Mouse (Mus musculus): ENCODE results near the gene Hspb9. TPM values are rescaled to one million over a fixed set of nuclear protein-coding genes. Genes with fewer than 3 reads are reported as not detected.

The Hspb9 gene
- polyA plus RNA-seq, 1 experiment from 2014 or later = not detected

DNA sequence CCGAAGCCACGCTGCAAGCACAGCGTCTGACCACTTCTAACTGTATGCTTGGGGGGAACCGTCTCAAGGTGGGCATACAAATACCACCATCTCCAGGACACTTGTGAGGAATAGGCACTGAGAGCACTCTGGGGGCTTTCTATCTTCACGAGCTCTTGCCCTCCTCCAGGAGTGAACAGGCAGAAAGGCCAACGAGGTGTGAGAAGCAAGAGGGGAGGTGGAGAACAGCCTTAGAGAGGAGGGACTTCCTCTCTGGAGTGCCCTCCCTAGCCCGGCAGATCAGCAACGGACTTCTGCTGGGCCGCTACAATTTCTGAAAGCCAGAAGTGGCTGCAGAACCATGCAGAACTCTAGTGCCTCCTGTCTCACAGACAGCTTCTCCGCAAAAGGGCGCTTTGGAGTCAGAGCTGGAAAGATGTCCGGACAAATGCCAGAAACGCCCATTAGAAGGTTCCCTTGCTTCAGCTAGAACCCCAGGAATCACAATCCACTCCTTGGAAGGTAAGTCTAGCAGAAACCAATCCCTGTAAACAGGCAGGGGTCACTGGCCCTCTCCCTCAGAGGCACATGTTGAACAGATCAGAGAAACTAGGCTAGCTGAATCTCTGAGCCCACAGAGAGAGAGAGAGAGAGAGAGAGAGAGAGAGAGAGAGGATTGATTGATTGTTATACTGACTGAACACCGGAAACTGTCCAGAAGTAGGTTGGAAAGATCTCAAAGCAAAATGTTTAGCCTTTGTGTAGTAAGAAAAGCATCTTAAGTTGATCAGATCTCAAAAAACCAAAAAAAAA is 22.5 kb downstream of the Hspb9 start:
- no peaks in the 10 kb centered on the region; the same call in 1 of the 2 replicates for H3K36me3 ChIP-seq
- no peaks in the 10 kb centered on the region for H3K9me3 ChIP-seq
- no peaks in the 10 kb centered on the region for H3K27me3 ChIP-seq
- H3K4me3 ChIP-seq = no peak overlapping the region; the same call in 1 of the 2 replicates
- H3K4me2 ChIP-seq (replicated peaks) = peak overlapping the region; percentile 84; the same call in 1 of the 2 replicates
- H3K4me1 ChIP-seq = peaks cover 14% of the 10 kb centered on the region
- ATAC-seq (ENCODE audit: insufficient number of reproducible peaks, insufficient read depth, low FRiP score, low TSS enrichment) = no peak
- H3K27ac ChIP-seq = no peak overlapping the region
- no peak overlapping the region for H3K9ac ChIP-seq
- WGBS = 83% methylated on average over 14 of the region's 14 CpGs

DNA sequence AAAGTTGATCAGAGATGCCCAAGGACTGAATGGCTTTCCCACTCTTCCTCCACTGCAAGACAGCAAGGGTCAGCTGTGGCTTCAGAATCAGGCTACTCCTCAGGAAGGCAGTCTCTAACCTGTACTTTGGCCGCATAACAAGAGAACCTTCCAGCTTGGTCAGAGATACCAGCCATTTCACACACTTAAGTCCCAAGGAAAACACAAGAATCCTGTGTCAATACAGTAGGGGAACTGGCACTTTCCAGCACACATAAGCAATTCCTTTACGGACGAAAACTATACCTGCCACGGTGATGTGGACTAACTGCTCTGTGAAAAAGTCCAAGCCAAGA is 23.1 kb downstream of the Hspb9 start:
- no peaks in the 10 kb centered on the region for H3K27me3 ChIP-seq
- ATAC-seq (ENCODE audit: insufficient number of reproducible peaks, insufficient read depth, low FRiP score, low TSS enrichment) = no peak
- peak overlapping the region; percentile 85; the same call in 1 of the 2 replicates for H3K9ac ChIP-seq
- H3K4me1 ChIP-seq = peaks cover 14% of the 10 kb centered on the region
- WGBS = 76% methylated on average over 4 of the region's 4 CpGs
- no peak overlapping the region for H3K27ac ChIP-seq
- peak overlapping the region; percentile 84 for H3K4me2 ChIP-seq (replicated peaks)
- H3K36me3 ChIP-seq = no peaks in the 10 kb centered on the region; the same call in 1 of the 2 replicates
- H3K9me3 ChIP-seq = no peaks in the 10 kb centered on the region
- peak overlapping the region; percentile 87 for H3K4me3 ChIP-seq

DNA sequence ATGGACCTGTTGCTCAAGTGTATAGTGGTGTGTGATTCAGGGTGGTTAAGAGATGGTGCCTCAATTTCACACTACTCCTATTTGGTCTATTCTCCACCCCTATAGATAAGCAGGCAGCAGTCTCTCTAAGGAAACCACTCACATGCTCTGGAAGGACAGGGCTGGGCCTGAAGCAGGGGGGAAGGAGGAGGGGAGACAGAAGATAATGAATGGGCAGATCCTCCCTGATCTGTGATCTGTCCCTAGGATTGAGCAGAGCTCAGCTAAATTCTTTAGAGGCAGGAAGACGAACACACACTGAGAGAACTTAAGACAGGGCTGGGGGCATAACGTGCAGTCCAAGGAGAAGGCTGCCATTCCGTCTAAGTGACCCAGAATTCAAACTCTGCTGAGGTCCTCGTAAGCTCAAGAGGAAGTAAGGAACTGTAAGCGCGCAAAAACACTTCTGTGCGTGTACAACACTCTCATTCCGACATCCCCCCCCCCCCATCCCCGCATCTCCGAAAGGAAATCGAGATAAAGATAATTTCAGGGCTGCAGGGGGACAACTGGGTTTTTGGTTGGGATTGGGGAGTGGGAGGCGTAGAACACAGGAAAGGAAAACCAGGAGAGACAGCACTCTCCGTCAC is 23.6 kb downstream of the Hspb9 start:
- no peak for ATAC-seq (ENCODE audit: insufficient number of reproducible peaks, insufficient read depth, low FRiP score, low TSS enrichment)
- Histone ChIP-seq H3K4me2 (replicated peaks) (peak overlapping the region; percentile 84), H3K9ac (peak overlapping the region; percentile 85), H3K27me3 (no peaks in the 10 kb centered on the region), H3K36me3 (no peaks in the 10 kb centered on the region; the same call in 1 of the 2 replicates), H3K4me3 (peak overlapping the region; percentile 87), H3K27ac (0 out of 2 replicates have a peak overlapping the region, but pooled peaks have one; percentile 42), H3K4me1 (peaks cover 14% of the 10 kb centered on the region), H3K9me3 (no peaks in the 10 kb centered on the region)
- under 1% methylated on average over 13 of the region's 13 CpGs for WGBS

- under 1% methylated on average over 39 of the region's 39 CpGs for WGBS
- peak; percentile 99 for ATAC-seq (ENCODE audit: insufficient number of reproducible peaks, insufficient read depth, low FRiP score, low TSS enrichment)
- peak within 1 kb of the TSS; percentile 42; the same call in 1 of the 2 replicates for H3K27ac ChIP-seq
These were observed 24.5 kb downstream of the Hspb9 start, which contains the start of gene Rab5c for GRCm38 (mm10) chr11:100738066-100738604. Gene Rab5c (minus strand): TSS chr11:100738215.

DNA sequence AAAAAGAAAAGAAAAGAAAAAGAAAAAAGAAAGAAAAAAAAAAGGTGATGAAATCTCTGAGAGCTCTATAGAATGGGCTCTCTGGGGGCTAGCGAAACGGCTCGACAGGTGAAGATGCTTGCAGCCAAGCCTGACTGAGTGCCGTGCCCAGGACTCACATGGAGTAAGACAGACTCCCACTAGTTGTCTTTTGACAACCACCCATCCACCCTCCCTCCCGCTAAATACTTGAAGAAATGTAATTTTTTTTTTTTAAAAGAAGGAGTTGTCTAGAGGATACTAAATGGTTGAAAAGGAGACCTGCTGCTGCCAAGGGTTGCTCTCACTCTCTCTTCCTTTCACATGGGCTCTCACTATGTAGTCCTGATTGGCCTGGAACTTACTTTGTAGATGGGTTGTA is 25.1 kb downstream of the Hspb9 start:
- peaks cover 14% of the 10 kb centered on the region for H3K4me1 ChIP-seq
- WGBS = 20% methylated on average over 5 of the region's 5 CpGs
- H3K4me3 ChIP-seq = peak overlapping the region; percentile 87
- no peaks in the 10 kb centered on the region for H3K36me3 ChIP-seq
- no peak overlapping the region for H3K27ac ChIP-seq
- H3K4me2 ChIP-seq (replicated peaks) = peak overlapping the region; percentile 84
- no peak overlapping the region; the same call in 1 of the 2 replicates for H3K9ac ChIP-seq
- no peaks in the 10 kb centered on the region for H3K9me3 ChIP-seq
- H3K27me3 ChIP-seq = no peaks in the 10 kb centered on the region
- ATAC-seq (ENCODE audit: insufficient number of reproducible peaks, insufficient read depth, low FRiP score, low TSS enrichment) = no peak

More at GRCm38 (mm10) chr11:100738066-100738604, 24.5 kb downstream of the Hspb9 start, which contains the start of gene Rab5c:
- Histone ChIP-seq H3K9ac (peak within 1 kb of the TSS; percentile 85), H3K36me3 (no peaks in the 10 kb centered on the region; the same call in 1 of the 2 replicates), H3K9me3 (no peaks in the 10 kb centered on the region), H3K27me3 (no peaks in the 10 kb centered on the region), H3K4me3 (peak within 1 kb of the TSS; percentile 87), H3K4me2 (replicated peaks) (peak within 1 kb of the TSS; percentile 84), H3K4me1 (peaks cover 14% of the 10 kb centered on the region)

DNA sequence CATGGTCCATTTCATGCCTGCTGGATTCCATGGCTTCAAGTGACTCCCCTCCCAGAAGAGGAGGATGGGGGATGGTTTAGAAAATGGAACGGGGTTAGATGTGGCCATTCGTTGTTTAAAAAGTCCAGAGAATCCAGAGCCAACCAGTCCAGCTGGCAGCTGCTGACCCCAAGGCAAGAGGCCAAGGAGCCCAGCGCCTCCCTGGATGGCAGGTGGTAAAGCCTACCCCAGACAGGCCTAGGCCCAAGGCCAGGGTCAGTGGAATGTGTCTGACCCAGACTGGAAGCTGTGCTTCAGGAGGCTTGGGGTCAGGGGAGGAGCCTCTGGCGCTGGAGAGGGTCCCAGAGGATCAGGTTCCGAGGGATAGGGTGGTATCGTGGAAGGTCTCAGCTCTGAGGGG is 27.7 kb downstream of the Hspb9 start:
- Histone ChIP-seq H3K9me3 (no peaks in the 10 kb centered on the region), H3K27ac (no peak overlapping the region), H3K4me2 (replicated peaks) (no peak overlapping the region), H3K4me1 (peaks cover 9% of the 10 kb centered on the region), H3K27me3 (no peaks in the 10 kb centered on the region), H3K9ac (no peak overlapping the region), H3K36me3 (no peaks in the 10 kb centered on the region), H3K4me3 (no peak overlapping the region)
- 63% methylated on average over 6 of the region's 6 CpGs for WGBS
- no peak for ATAC-seq (ENCODE audit: insufficient number of reproducible peaks, insufficient read depth, low FRiP score, low TSS enrichment)

DNA sequence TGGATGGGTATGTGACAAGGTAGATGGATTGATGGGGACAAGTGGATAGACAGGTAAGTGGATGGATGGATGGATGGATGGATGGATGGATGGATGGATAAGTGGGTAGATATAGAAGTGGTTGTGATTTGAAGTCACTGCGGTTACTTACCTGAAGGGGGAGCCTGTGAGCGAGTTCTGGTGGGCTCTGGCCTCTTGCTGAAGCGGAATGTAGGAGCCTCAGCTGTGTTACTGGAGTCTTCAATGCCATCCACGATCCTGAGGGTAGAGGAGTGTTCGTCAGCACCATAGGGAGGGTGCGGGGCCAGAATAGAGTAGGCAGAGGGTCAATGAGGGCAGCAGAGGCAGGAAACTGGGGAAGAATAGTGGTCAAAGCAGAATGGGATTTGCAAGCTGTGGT is 31.4 kb downstream of the Hspb9 start:
- 16% methylated on average over 6 of the region's 6 CpGs for WGBS

GRCm38 (mm10) chr11:100746546-100746945 is 32.9 kb downstream of the Hspb9 start:
- no peak for ATAC-seq (ENCODE audit: insufficient number of reproducible peaks, insufficient read depth, low FRiP score, low TSS enrichment)
- H3K4me2 ChIP-seq (replicated peaks) = no peak overlapping the region
- H3K9ac ChIP-seq = no peak overlapping the region
- no peaks in the 10 kb centered on the region for H3K4me1 ChIP-seq
- no peaks in the 10 kb centered on the region for H3K36me3 ChIP-seq
- WGBS = 83% methylated on average over 10 of the region's 10 CpGs
- H3K27ac ChIP-seq = no peak overlapping the region
- peaks cover 11% of the 10 kb centered on the region for H3K27me3 ChIP-seq
- no peak overlapping the region for H3K4me3 ChIP-seq
- H3K9me3 ChIP-seq = no peaks in the 10 kb centered on the region

More for the DNA sequence above, 31.4 kb downstream of the Hspb9 start:
- Histone ChIP-seq H3K36me3 (no peaks in the 10 kb centered on the region), H3K27me3 (peaks cover 11% of the 10 kb centered on the region), H3K4me2 (replicated peaks) (no peak overlapping the region), H3K9ac (no peak overlapping the region), H3K9me3 (no peaks in the 10 kb centered on the region), H3K4me1 (no peaks in the 10 kb centered on the region), H3K4me3 (no peak overlapping the region), H3K27ac (no peak overlapping the region)
- ATAC-seq (ENCODE audit: insufficient number of reproducible peaks, insufficient read depth, low FRiP score, low TSS enrichment) = no peak

DNA sequence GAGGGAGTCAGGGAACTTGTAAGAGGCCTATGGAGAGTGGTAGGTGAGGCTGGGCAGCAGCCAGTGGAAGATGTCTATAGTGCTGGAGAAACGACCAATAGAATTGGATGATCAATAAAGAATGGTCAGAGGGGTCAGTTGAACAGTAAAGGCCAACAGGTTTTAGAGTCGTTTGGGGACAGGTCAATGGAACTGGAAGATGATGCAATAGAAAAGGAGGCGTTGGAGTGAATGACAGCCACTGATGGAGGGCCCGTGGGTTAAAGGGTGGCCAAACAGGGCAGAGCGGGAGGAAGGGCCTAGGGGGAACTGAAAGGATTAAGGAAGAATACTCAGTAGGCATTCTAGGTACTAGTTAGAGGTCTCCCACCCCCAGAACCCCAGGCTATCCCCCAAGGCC is 33.5 kb downstream of the Hspb9 start:
- Histone ChIP-seq H3K4me1 (no peaks in the 10 kb centered on the region), H3K4me2 (replicated peaks) (no peak overlapping the region), H3K27ac (no peak overlapping the region), H3K27me3 (peaks cover 13% of the 10 kb centered on the region), H3K36me3 (no peaks in the 10 kb centered on the region), H3K4me3 (no peak overlapping the region), H3K9ac (no peak overlapping the region), H3K9me3 (no peaks in the 10 kb centered on the region)
- WGBS = 67% methylated on average over 5 of the region's 5 CpGs
- no peak for ATAC-seq (ENCODE audit: insufficient number of reproducible peaks, insufficient read depth, low FRiP score, low TSS enrichment)

DNA sequence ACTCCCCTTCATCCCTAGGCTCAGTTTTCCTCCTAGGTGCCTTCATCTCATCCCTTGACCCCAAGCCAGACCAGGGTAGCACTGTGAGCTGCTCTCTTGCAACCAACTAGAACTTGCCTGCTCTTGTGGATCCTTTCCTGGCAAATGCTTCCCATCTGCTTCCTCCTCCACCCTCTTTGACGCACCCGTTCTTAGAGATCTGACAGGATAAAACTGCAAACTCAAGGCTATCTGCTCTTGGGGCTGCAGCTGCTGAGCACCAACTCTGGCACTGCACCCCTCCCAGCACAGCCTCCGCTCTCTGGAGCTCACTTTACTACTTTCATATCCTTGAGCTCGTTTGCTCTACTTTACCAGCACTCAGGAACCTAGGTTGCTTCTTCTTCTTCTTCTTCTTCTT is 35.0 kb downstream of the Hspb9 start:
- H3K4me2 ChIP-seq (replicated peaks) = no peak overlapping the region
- WGBS = 68% methylated on average over 4 of the region's 4 CpGs
- peaks cover 16% of the 10 kb centered on the region for H3K27me3 ChIP-seq
- H3K4me1 ChIP-seq = no peaks in the 10 kb centered on the region
- H3K4me3 ChIP-seq = no peak overlapping the region
- H3K9me3 ChIP-seq = no peaks in the 10 kb centered on the region
- ATAC-seq (ENCODE audit: insufficient number of reproducible peaks, insufficient read depth, low FRiP score, low TSS enrichment) = no peak
- no peak overlapping the region for H3K9ac ChIP-seq
- no peaks in the 10 kb centered on the region for H3K36me3 ChIP-seq
- no peak overlapping the region for H3K27ac ChIP-seq

- Histone ChIP-seq H3K36me3 (no peaks in the 10 kb centered on the region), H3K27me3 (peaks cover 16% of the 10 kb centered on the region), H3K4me2 (replicated peaks) (no peak overlapping the region), H3K9ac (no peak overlapping the region), H3K4me1 (no peaks in the 10 kb centered on the region), H3K27ac (no peak overlapping the region), H3K4me3 (no peak overlapping the region), H3K9me3 (no peaks in the 10 kb centered on the region)
- no peak for ATAC-seq (ENCODE audit: insufficient number of reproducible peaks, insufficient read depth, low FRiP score, low TSS enrichment)
- 50% methylated on average over 25 of the region's 25 CpGs for WGBS
These were observed 35.8 kb downstream of the Hspb9 start for GRCm38 (mm10) chr11:100749469-100749868.

All from embryonic facial prominence, embryonic 12.5 days (tissue).